Mouse (Mus musculus) stomach, embryonic 15.5 days (tissue): ENCODE measurements around the gene Yrdc. TPM values are rescaled to one million over a fixed set of nuclear protein-coding genes. Genes with fewer than 3 reads are reported as not detected.

Source experiments
- ATAC-seq: fragments of 200-750 bp; cut with Nextera tagmentation; 2 replicates; pipeline ENCODE4 v1.8.0; 2017; ENCODE audit warnings: low read depth, moderate number of reproducible peaks, moderate TSS enrichment; ENCODE audit not compliant: insufficient read depth, low FRiP score
- H3K27ac ChIP-seq: fragments of 300-500 bp; sonication (generic); 2 replicates; pipeline ENCODE4 v1.5.1; 2015; ENCODE audit warnings: mild to moderate bottlenecking, inconsistent platforms
- H3K27me3 ChIP-seq: fragments of 300-500 bp; sonication (generic); replicated peaks from 2 replicates; pipeline ENCODE4 v1.6.1; 2015; ENCODE audit warnings: inconsistent platforms
- H3K36me3 ChIP-seq: fragments of 300-500 bp; sonication (generic); 2 replicates; pipeline ENCODE4 v1.6.1; 2015; ENCODE audit warnings: inconsistent platforms
- H3K4me1 ChIP-seq: fragments of 300-500 bp; sonication (generic); 2 replicates; pipeline ENCODE4 v1.6.1; 2015; ENCODE audit warnings: inconsistent platforms
- H3K4me2 ChIP-seq: fragments of 300-500 bp; sonication (generic); 2 replicates; pipeline ENCODE4 v1.6.1; 2015; ENCODE audit warnings: mild to moderate bottlenecking, inconsistent platforms
- H3K4me3 ChIP-seq: fragments of 300-500 bp; sonication (generic); replicated peaks from 2 replicates; pipeline ENCODE4 v1.5.1; 2015; ENCODE audit warnings: inconsistent platforms
- H3K9ac ChIP-seq: fragments of 300-500 bp; sonication (generic); 2 replicates; pipeline ENCODE4 v1.6.1; 2015; ENCODE audit warnings: inconsistent platforms
- H3K9me3 ChIP-seq: fragments of 300-500 bp; sonication (generic); 2 replicates; pipeline ENCODE4 v1.6.1; 2016; ENCODE audit warnings: inconsistent platforms
- WGBS: fragments of 180-500 bp; shearing (Covaris S2); methylation state at CpG from one replicate; pipeline ENCODE4 v1.1.7; 2015; 5-methylcytosine and 5-hydroxymethylcytosine counted together
- polyA plus RNA-seq: library from polyadenylated mRNA; unstranded; fragments of >200 nt; fragmentation: Nextera tagmentation; extraction: Ambion mirVana; gene quantifications from 2 replicates; pipeline ENCODE4 v1.2.1, GENCODE M21; 2015

Yrdc gene
- polyA plus RNA-seq, 1 experiment from 2014 or later: 34.2 TPM

DNA sequence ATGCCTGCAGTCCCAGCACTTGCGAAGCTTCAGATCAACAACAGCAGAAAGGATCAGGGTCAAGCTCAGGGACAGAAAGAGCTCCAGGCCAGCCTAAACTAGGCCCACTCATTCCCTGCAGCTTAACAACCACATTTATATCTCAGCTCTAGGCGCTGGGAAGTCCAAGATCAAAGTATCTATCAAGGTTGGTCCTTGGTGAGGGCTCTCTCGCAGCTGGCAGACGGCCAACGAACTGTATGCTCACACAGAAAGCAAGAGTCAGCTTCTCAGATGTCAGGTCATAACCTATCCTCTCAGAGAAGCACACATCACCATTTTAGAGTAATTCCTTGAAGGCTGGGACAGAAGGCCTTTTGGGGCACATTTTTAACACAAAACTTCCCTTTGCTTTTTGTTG lies 7.9 kb downstream of the Yrdc start:
- Histone ChIP-seq H3K4me3 (no peak overlapping the region), H3K27me3 (peaks cover 27% of the 10 kb centered on the region), H3K4me1 (0 out of 2 replicates have a peak, but pooled peaks cover 5% of the 10 kb centered on the region), H3K36me3 (peaks cover 23% of the 10 kb centered on the region), H3K9ac (no peak overlapping the region), H3K27ac (no peak overlapping the region), H3K9me3 (no peaks in the 10 kb centered on the region), H3K4me2 (no peak overlapping the region)
- no peak for ATAC-seq
- 57% methylated on average over 5 of the region's 5 CpGs for WGBS

DNA sequence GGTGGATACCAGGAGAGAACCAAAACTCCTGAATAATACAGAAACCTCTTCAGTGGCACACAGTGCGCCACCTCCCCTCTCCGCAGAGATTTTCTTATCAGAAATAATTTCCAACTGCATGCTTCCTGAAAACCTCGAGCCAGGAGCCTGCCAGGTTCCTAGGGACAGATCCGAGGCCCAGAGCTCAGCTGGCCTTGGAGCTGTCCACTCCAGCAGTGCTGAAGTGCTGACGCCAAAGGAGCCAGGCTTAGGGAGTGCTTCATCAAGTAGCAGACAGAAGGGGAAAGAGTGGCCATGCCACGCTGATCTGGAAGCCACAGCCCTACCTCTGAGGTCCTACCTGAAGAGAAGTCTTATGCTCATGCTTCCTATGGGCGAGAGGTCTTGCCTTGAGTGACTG lies 10.0 kb downstream of the Yrdc start:
- Histone ChIP-seq H3K9ac (no peak overlapping the region), H3K27me3 (peaks cover 32% of the 10 kb centered on the region), H3K4me2 (no peak overlapping the region), H3K27ac (no peak overlapping the region), H3K4me1 (0 out of 2 replicates have a peak, but pooled peaks cover 5% of the 10 kb centered on the region), H3K4me3 (no peak overlapping the region), H3K36me3 (0 out of 2 replicates have a peak, but pooled peaks cover 6% of the 10 kb centered on the region), H3K9me3 (no peaks in the 10 kb centered on the region)
- peak; percentile 56; the same call in 1 of the 2 replicates for ATAC-seq
- 7% methylated on average over 7 of the region's 7 CpGs for WGBS

DNA sequence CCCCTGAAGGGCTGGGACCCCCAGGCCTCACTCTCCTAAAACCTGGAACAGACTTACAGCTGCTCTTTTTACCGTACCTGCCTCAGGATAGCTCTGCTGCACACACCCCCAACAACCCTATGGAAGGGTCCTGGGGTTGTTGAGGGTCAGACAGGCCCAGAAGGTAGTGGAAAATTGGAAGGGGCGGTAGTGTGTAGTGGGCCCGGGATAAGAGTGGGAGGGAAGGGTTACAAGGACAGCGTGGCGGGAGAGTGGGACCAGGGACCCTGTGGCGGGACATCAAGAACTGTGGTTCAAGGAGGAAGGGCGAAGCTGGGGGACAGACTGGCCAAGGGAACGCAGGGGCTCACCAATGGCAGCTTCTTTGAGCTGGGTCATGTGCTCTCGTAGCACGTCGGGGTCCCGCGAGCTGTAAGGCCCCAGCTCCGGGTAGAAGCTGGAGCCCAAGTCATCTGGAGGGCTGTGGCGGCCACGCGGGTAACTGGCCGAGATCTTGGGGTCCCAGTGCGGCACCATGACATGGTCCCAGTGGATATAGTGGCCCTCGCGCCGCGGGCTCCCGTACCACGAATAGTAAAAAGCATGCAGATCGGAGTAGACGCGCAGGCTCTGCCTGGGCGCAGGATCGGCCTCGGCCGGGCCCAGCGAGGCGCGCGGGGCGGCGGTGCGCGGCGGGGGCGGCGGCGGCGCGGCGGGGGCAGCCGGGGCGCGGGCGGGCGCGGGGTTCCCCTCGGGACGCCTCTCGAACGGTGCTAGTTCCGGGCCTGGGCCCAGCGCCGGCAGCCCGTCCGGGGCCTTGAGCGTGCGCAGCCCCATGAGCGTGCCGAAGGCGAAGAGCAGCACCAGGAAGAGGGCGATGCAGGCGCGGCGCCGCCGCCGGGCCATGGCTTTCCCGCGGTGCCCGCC lies 11.1 kb downstream of the Yrdc start, which contains the start of gene Maneal:
Gene Maneal (minus strand): TSS at position 889 of the 906 bp plus-strand sequence.
- Histone ChIP-seq H3K9me3 (no peaks in the 10 kb centered on the region), H3K4me3 (peak within 1 kb of the TSS; percentile 49), H3K27me3 (peaks cover 32% of the 10 kb centered on the region), H3K4me1 (0 out of 2 replicates have a peak, but pooled peaks cover 5% of the 10 kb centered on the region), H3K36me3 (no peaks in the 10 kb centered on the region), H3K9ac (no peak within 1 kb of the TSS), H3K4me2 (peak within 1 kb of the TSS; percentile 84), H3K27ac (no peak within 1 kb of the TSS)
- ATAC-seq: 0 out of 2 replicates have a peak, but pooled peaks have one; percentile 27
- 4% methylated on average over 70 of the region's 77 CpGs for WGBS

DNA sequence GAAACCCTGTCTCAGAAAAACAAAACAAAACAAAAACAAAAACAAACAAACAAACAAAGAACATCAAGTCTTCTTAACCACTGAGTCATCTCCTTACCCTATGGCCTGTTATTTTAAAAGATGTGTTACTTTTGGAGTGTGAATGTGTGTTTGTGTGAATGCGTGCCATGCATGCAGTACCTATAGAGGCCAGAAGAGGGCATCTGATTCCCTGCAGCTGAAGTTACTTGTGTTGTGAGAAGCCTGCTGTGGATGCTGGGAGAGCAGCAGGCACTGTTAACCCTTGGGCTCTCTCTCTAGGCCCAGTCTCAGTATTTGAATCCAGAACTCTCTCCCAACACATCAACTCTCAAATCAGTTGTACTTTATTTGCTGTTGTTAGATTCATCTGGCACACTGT lies 22.2 kb downstream of the Yrdc start:
- Histone ChIP-seq H3K27ac (no peak overlapping the region), H3K36me3 (no peaks in the 10 kb centered on the region), H3K27me3 (no peaks in the 10 kb centered on the region), H3K4me1 (no peaks in the 10 kb centered on the region), H3K9me3 (no peaks in the 10 kb centered on the region), H3K9ac (no peak overlapping the region), H3K4me2 (no peak overlapping the region), H3K4me3 (no peak overlapping the region)
- no peak for ATAC-seq
- 90% methylated on average over 1 of the region's 1 CpGs for WGBS

DNA sequence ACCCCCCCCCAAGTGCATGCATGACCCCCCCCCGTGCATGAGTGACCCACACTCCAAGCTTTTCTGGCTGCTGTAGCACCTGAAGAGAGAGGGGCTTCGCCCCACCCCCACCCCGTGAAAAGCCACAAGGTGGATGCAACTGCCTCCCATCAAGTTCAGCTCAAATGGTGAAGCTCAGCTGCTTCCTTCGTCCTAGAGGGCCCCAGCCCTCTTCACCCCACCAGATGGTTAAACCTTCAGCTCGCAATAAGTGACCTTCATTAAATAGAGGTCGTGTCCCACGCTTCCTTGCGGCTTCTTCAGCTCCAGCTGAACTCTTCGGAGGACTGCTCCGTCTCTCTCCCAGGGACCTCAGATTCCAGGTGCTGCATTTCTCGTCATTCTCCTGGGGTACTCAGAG lies 30.1 kb downstream of the Yrdc start, which contains the start of gene Epha10:
Gene Epha10 (plus strand): TSS at position 301 of the 400 bp plus-strand sequence.
- H3K36me3 ChIP-seq: no peaks in the 10 kb centered on the region
- no peak within 1 kb of the TSS for H3K9ac ChIP-seq
- peak within 1 kb of the TSS; percentile 48 for H3K4me2 ChIP-seq
- peaks cover 57% of the 10 kb centered on the region for H3K27me3 ChIP-seq
- H3K9me3 ChIP-seq: no peaks in the 10 kb centered on the region
- peaks cover 10% of the 10 kb centered on the region; the same call in 1 of the 2 replicates for H3K4me1 ChIP-seq
- 8% methylated on average over 11 of the region's 11 CpGs for WGBS
- ATAC-seq: no peak
- no peak within 1 kb of the TSS for H3K27ac ChIP-seq
- H3K4me3 ChIP-seq: peak within 1 kb of the TSS; percentile 24

DNA sequence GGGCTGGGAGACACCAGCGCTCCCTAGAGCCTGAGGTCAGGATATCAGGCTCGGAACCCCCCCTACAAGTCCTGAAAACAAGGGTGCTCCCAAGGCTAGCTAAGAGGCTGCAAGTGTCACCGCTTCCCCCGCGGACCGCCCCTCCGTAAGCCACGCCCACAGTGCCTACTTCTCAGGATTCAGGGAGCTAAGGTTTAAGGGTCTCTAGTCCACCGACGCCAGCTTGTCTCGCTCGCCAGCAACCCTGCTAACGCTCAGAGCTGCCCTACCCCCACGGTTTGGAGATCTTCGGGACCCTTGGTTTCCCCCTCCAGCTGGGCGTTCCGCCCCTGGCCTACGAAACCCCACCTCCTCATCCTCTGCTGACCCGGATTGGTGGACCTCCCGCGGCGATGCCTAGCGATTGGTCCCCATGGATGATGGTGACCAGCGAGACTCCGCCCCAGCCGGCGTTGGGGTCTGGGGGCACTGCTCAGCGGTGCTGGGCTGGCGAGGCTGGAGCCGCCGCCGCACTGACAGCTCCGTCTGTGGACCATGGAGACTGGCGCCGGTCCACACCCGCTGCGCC lies 30.9 kb downstream of the Yrdc start:
- 0 out of 2 replicates have a peak, but pooled peaks have one; percentile 10 for ATAC-seq
- Histone ChIP-seq H3K27me3 (peaks cover 65% of the 10 kb centered on the region), H3K36me3 (no peaks in the 10 kb centered on the region), H3K4me2 (peak overlapping the region; percentile 48), H3K4me3 (peak overlapping the region; percentile 24), H3K27ac (no peak overlapping the region), H3K4me1 (peaks cover 10% of the 10 kb centered on the region; the same call in 1 of the 2 replicates), H3K9me3 (no peaks in the 10 kb centered on the region), H3K9ac (no peak overlapping the region)
- WGBS: under 1% methylated on average over 37 of the region's 37 CpGs

DNA sequence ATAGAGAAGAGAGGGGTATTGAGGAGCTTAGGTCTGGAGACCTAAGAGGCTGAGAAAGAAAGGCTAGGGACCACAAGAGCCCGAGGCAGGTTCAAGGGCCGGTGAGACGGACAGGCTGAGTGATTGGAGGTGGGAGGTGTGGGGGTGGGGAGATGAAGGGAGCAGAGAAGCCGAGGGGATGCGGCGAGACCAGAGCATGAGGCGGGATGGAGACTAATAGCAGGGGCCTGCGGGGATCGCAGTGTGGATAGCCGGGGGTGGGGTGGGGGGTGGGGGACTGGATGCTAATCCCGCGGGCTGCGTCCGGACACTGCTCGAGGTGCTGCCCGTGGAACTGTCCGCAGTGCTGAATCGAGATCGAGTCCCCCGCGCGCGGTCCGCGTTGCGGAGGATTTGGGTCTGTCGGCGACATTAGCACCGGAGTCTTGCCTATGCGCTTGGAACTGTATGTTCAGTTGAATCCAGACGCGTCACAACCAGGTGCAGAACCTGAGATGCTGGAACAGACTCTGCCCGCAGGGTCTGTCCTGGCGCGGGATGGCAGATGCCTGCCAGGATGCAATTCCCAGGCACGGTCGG lies 31.8 kb downstream of the Yrdc start:
- H3K4me2 ChIP-seq: no peak overlapping the region
- no peak overlapping the region for H3K27ac ChIP-seq
- peaks cover 65% of the 10 kb centered on the region for H3K27me3 ChIP-seq
- H3K4me1 ChIP-seq: peaks cover 10% of the 10 kb centered on the region; the same call in 1 of the 2 replicates
- ATAC-seq: no peak
- H3K9me3 ChIP-seq: no peaks in the 10 kb centered on the region
- 3% methylated on average over 37 of the region's 37 CpGs for WGBS
- H3K9ac ChIP-seq: no peak overlapping the region
- no peak overlapping the region for H3K4me3 ChIP-seq
- H3K36me3 ChIP-seq: no peaks in the 10 kb centered on the region

DNA sequence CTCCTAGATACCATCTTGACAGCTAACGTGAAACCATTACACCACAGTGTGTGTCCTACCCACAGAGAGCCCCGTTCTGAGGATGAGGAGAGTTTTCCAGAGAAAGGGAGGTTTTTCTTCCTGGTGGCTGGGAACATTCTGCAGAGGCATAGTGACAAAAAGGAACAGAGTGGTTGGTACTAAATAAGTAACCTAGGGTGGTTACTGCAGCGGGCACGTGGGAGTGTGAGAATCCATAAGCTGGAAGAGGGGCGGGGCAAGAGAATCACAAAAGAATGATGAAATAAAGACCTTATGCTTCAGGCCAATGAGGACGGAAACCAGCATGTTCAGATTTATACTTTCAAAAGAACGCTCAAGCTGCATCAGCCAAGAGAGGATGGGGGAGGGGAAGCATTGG lies 38.2 kb downstream of the Yrdc start:
- whole genome bisulfite sequencing: 79% methylated on average over 7 of the region's 7 CpGs
- ATAC-seq: no peak
- Histone ChIP-seq H3K9ac (no peak overlapping the region), H3K27me3 (peaks cover 61% of the 10 kb centered on the region), H3K36me3 (no peaks in the 10 kb centered on the region), H3K4me1 (no peaks in the 10 kb centered on the region), H3K27ac (no peak overlapping the region), H3K9me3 (no peaks in the 10 kb centered on the region), H3K4me3 (no peak overlapping the region), H3K4me2 (no peak overlapping the region)

DNA sequence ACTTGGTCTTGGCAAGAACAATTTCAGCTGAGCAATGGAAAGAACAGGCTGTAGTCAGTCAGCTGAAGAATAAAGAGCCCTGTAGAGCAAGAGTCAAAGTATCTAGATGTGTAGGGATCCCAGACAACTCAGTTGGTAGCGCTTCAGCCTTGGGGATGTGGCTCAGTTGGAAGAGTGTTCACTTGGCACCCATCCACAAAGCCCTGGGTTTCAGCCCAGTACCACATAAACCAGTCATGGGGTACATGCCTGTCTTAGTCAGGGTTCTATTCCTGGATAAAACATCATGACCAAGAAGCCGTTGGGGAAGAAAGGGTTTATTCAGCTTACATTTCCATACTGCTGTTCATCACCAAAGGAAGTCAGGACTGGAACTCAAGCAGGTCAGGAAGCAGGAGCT lies 39.5 kb downstream of the Yrdc start:
- H3K9me3 ChIP-seq: no peaks in the 10 kb centered on the region
- H3K9ac ChIP-seq: no peak overlapping the region
- H3K4me2 ChIP-seq: no peak overlapping the region
- no peak for ATAC-seq
- H3K36me3 ChIP-seq: no peaks in the 10 kb centered on the region
- peaks cover 3% of the 10 kb centered on the region; the same call in 1 of the 2 replicates for H3K4me1 ChIP-seq
- H3K27ac ChIP-seq: no peak overlapping the region
- H3K4me3 ChIP-seq: no peak overlapping the region
- peaks cover 64% of the 10 kb centered on the region for H3K27me3 ChIP-seq
- WGBS: 80% methylated on average over 2 of the region's 2 CpGs

DNA sequence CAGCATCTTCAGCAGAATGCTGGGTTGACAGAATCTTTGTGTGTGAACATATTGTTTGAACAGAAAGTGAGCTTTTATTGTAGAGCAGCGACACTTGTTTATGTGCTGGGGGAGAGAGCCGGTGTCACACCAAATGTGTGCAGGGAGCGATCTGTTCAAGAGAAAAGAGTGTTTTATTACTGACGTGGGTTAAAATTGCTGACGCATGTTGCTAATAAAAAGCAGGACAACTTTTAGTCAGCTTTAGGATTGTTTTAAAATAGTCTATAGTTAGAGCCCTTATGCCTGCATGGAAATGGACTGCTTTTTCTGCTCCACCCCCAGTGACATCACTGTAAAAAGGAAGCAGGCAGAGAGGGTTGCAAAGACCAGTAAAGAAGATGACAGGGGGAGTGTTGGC lies 40.4 kb downstream of the Yrdc start:
- no peak overlapping the region for H3K4me3 ChIP-seq
- peaks cover 65% of the 10 kb centered on the region for H3K27me3 ChIP-seq
- no peaks in the 10 kb centered on the region for H3K9me3 ChIP-seq
- 66% methylated on average over 5 of the region's 5 CpGs for WGBS
- peaks cover 5% of the 10 kb centered on the region; the same call in 1 of the 2 replicates for H3K4me1 ChIP-seq
- ATAC-seq: no peak
- H3K36me3 ChIP-seq: no peaks in the 10 kb centered on the region
- H3K27ac ChIP-seq: no peak overlapping the region
- no peak overlapping the region for H3K4me2 ChIP-seq
- no peak overlapping the region for H3K9ac ChIP-seq

DNA sequence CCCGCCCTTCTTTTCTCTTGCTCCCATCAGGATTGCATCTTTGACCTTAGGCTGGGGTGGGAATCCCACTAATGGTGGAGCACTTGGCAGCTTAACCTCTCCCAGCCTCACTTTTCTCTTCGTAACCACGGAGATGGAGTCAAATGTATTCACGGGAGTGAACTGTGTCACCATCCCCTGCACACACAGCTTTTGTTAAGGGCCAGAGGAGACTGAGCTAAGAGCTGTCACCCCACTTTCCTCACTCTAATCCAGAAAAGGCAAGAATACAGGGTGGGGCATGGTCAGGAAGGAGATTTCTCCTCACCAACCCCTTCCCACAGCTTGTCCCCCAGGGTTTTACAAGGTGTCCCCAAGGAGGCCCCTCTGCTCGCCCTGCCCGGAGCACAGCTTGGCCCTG lies 43.3 kb downstream of the Yrdc start:
- H3K9me3 ChIP-seq: no peaks in the 10 kb centered on the region
- H3K4me2 ChIP-seq: no peak overlapping the region
- peaks cover 5% of the 10 kb centered on the region; the same call in 1 of the 2 replicates for H3K4me1 ChIP-seq
- no peaks in the 10 kb centered on the region for H3K36me3 ChIP-seq
- H3K27me3 ChIP-seq: peaks cover 54% of the 10 kb centered on the region
- no peak overlapping the region for H3K27ac ChIP-seq
- no peak overlapping the region for H3K4me3 ChIP-seq
- 35% methylated on average over 6 of the region's 6 CpGs for WGBS
- no peak for ATAC-seq
- no peak overlapping the region for H3K9ac ChIP-seq
